Mouse (Mus musculus) cerebral cortex, adult 2 months (tissue): ENCODE data around the gene Gpc5.

Source experiments
- WGBS: fragments of 180-500 bp; shearing (Covaris S2); methylation state at CpG from one replicate; pipeline ENCODE4 v1.1.7; 2018; 5-methylcytosine and 5-hydroxymethylcytosine counted together

Gpc5 gene

GRCm38 (mm10) chr14:115371131-115371530 lies 279.1 kb downstream of the Gpc5 start:
- WGBS, result 25% methylated on average over 1 of the region's 1 CpGs

- WGBS, result 72% methylated on average over 3 of the region's 3 CpGs
These were observed 299.8 kb downstream of the Gpc5 start for GRCm38 (mm10) chr14:115391831-115392230.

GRCm38 (mm10) chr14:115392894-115393524 lies 301.0 kb downstream of the Gpc5 start:
- WGBS, result 49% methylated on average over 14 of the region's 14 CpGs

GRCm38 (mm10) chr14:115406596-115406995 lies 314.6 kb downstream of the Gpc5 start:
- 73% methylated on average over 5 of the region's 5 CpGs for WGBS

- 73% methylated on average over 2 of the region's 2 CpGs for WGBS
These were observed 315.4 kb downstream of the Gpc5 start for GRCm38 (mm10) chr14:115407309-115407930.

GRCm38 (mm10) chr14:115410881-115411280 lies 318.9 kb downstream of the Gpc5 start:
- WGBS, result 80% methylated on average over 1 of the region's 1 CpGs

GRCm38 (mm10) chr14:115411513-115412174 lies 319.6 kb downstream of the Gpc5 start:
- 84% methylated on average over 6 of the region's 6 CpGs for WGBS

- 83% methylated on average over 3 of the region's 3 CpGs for WGBS
These were observed 320.8 kb downstream of the Gpc5 start for GRCm38 (mm10) chr14:115412821-115413220.

GRCm38 (mm10) chr14:115413429-115413828 lies 321.4 kb downstream of the Gpc5 start:
- 84% methylated on average over 1 of the region's 1 CpGs for WGBS

GRCm38 (mm10) chr14:115414545-115414944 lies 322.5 kb downstream of the Gpc5 start:
- WGBS, result 70% methylated on average over 5 of the region's 5 CpGs

GRCm38 (mm10) chr14:115431967-115432366 lies 340.0 kb downstream of the Gpc5 start:
- 82% methylated on average over 3 of the region's 3 CpGs for WGBS

- 90% methylated on average over 3 of the region's 3 CpGs for WGBS
These were observed 340.4 kb downstream of the Gpc5 start for GRCm38 (mm10) chr14:115432368-115432767.

GRCm38 (mm10) chr14:115436617-115437016 lies 344.6 kb downstream of the Gpc5 start:
- WGBS, result 35% methylated on average over 2 of the region's 2 CpGs

- WGBS, result 55% methylated on average over 10 of the region's 10 CpGs
These were observed 353.1 kb downstream of the Gpc5 start for GRCm38 (mm10) chr14:115444789-115445770.

- WGBS, result 24% methylated on average over 2 of the region's 2 CpGs
These were observed 358.9 kb downstream of the Gpc5 start for GRCm38 (mm10) chr14:115450938-115451337.

GRCm38 (mm10) chr14:115467960-115468359 lies 375.9 kb downstream of the Gpc5 start:
- 49% methylated on average over 5 of the region's 5 CpGs for WGBS

- WGBS, result 45% methylated on average over 4 of the region's 4 CpGs
These were observed 383.2 kb downstream of the Gpc5 start for GRCm38 (mm10) chr14:115475234-115475633.

- WGBS, result 55% methylated on average over 14 of the region's 14 CpGs
These were observed 385.3 kb downstream of the Gpc5 start for GRCm38 (mm10) chr14:115477360-115477759.

- WGBS, result 79% methylated on average over 6 of the region's 6 CpGs
These were observed 408.8 kb downstream of the Gpc5 start for GRCm38 (mm10) chr14:115500794-115501193.

GRCm38 (mm10) chr14:115546516-115547282 lies 454.7 kb downstream of the Gpc5 start:
- 78% methylated on average over 4 of the region's 4 CpGs for WGBS

- WGBS, result 87% methylated on average over 4 of the region's 4 CpGs
These were observed 460.0 kb downstream of the Gpc5 start for GRCm38 (mm10) chr14:115551996-115552395.
